Mouse (Mus musculus) brain, embryonic 18.5 days (tissue): ENCODE data around the gene Hyal3.
"Not testable (repeated sequence)": the region's sequence is repeated elsewhere in the genome, so short reads cannot be mapped to it uniquely, and the experiment has no call there.

ENCODE experiments used
- DNase-seq: peaks from one replicate; pipeline ENCODE4 v3.0.0-alpha.2; 2012; ENCODE audit warnings: low read depth, low spot score

Gene Hyal3

GRCm38 (mm10) chr9:107550491-107551116 lies 30.0 kb upstream of the Hyal3 start:
- DNase-seq = no peak

DNA sequence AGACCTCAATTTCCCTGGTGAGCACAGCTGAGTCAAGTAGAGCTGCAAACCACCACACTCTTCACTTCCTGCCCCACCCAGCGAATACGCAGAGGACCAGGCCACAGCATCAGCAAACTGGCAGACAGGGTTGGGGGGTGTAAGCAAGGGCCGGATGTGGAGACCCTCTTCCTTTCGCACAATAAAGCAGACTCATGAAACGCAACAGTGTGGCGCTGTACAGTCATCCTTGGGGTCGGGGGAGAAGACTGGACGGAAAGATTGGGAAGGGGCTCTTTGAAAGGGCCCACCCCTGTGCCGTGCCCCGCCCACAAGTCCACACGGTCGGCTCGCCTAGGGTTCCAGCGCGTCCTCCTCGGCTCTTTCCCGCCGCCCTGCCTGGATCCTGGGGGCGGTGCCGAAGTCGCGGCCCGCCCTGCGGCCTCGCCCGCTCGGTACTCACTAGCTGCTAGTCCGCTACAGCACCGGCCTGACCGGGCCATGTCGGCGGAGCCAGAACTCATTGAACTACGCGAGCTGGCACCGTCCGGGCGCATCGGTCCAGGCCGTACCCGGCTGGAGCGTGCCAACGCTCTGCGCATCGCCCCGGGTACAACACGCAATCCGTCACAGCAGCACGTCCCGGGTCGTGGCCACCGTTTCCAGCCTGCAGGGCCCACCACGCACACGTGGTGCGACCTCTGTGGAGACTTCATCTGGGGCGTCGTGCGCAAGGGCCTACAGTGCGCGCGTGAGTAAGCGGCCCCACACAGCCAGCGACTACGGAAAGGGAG lies 29.3 kb upstream of the Hyal3 start, which contains the start of gene Rassf1:
Gene Rassf1 (plus strand): TSS at position 439 of the 773 bp plus-strand sequence.
- DNase-seq = no peak

DNA sequence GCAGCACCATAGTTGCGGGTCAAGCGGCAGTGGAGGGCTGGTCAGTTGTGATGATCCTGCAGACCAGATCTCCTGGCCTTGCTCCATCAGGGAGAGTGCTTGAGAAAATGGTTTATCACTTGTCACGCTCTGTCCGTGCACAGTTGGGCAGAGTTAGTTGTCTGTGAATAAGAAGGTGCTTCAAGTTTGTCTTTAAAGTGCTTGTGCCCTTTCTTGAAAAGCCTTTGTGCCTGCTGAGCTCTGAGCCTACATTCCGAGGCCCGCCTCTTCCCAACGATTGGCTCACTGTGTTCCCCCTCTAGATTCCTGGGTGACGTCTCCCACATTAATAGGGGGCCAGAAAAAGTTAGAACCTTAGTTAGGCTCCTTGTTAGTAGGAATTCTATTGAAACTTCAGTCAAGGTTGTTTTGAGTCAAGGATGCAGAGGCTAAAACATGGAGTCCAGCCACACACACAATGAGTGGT lies 28.7 kb upstream of the Hyal3 start:
- no peak for DNase-seq

GRCm38 (mm10) chr9:107552690-107553393 lies 27.8 kb upstream of the Hyal3 start:
- no peak for DNase-seq

- no peak for DNase-seq
Measured at GRCm38 (mm10) chr9:107553541-107554318, 26.9 kb upstream of the Hyal3 start.

GRCm38 (mm10) chr9:107554319-107554825 lies 26.2 kb upstream of the Hyal3 start:
- DNase-seq = peak; percentile 97

DNA sequence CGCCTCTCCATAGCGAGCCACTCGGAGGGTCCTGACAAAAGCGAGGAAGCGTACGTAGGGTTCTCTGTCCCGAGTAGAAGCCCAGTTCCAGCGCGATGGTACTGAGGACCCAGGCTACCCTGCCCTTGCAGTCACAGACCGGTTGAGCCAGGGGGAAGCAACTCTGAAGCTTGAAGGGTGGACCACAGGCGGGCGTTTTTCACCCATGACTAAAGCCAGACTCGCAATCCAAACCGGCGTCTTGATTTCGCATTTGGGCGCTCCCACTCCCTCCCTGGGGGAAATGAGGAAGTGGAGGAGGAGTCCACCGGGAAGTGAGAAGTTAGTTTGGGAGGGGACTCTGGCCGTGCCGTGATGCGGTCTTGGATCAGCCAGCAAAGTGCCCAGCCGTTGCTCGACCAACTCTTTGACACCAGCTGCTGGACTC lies 25.6 kb upstream of the Hyal3 start:
- DNase-seq = no peak

DNA sequence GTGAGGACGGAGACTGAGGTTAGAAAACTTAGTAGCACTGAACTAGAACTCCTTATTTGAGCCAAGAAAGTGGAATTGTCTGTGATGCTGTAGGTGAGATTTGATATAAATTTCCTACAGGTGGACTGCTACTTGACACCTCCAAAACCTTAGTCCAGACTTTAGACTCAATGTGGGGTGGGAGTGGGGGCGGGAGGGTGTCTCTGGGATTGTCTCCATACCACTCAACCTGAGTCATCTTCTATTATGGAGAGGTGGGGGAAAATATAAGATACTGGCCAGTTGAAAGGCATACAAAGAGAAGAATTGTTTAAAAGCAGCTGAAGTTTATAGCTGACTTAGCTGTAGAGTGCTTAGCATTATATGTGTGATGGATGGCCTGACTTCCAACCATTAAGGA lies 24.9 kb upstream of the Hyal3 start:
- DNase-seq = no peak

- no peak for DNase-seq
Measured at GRCm38 (mm10) chr9:107556346-107556745, 24.3 kb upstream of the Hyal3 start.

- DNase-seq = peak; percentile 88
Measured at GRCm38 (mm10) chr9:107563029-107563581, 17.5 kb upstream of the Hyal3 start, which contains the start of gene Tusc2. TSS of gene Tusc2 (plus strand) at chr9:107563255.

DNA sequence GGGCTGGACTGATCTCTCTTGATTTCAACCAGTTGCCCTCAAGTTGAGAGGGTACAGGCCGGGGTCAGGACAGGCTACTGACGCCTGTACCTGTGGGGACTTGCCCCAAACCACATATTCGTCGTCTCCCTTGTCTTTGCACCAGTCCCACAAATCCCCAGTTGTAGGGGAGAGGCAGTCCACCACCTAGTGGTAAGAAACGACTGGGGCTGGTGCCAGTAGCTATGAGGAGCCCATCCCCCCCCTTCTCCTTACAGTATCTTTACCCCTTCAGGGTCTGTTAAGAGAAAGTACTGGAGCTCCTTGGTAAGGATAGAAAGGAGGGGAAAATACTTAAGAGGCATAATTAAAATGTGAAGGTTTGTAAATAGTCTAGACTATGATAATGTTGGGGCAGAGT lies 15.1 kb upstream of the Hyal3 start:
- DNase-seq = not testable (repeated sequence)

GRCm38 (mm10) chr9:107566041-107566709 lies 14.4 kb upstream of the Hyal3 start:
- DNase-seq = no peak

DNA sequence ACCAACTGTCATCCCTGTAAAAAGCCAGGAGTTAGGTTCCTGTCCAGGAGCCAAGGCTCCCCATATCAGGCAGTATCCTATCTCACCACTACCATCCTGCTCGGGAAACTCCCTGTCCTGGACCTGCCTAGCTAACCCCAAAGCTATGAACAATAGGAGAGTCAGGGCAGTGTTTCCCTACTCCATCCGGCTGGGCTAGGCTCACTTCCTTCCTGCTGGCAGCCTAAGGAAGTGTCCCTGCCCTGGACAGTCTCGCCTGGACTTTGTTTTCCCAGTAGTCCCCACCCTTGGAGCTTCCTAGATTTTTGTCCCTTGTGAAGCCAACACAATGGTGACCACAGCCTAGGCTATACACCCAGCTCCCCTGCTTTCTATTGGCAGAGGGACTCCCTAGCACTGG lies 13.8 kb upstream of the Hyal3 start:
- no peak for DNase-seq

GRCm38 (mm10) chr9:107567702-107568319 lies 12.8 kb upstream of the Hyal3 start, which contains the start of gene Hyal2:
TSS of gene Hyal2 (plus strand) at chr9:107567945.
- no peak for DNase-seq

DNA sequence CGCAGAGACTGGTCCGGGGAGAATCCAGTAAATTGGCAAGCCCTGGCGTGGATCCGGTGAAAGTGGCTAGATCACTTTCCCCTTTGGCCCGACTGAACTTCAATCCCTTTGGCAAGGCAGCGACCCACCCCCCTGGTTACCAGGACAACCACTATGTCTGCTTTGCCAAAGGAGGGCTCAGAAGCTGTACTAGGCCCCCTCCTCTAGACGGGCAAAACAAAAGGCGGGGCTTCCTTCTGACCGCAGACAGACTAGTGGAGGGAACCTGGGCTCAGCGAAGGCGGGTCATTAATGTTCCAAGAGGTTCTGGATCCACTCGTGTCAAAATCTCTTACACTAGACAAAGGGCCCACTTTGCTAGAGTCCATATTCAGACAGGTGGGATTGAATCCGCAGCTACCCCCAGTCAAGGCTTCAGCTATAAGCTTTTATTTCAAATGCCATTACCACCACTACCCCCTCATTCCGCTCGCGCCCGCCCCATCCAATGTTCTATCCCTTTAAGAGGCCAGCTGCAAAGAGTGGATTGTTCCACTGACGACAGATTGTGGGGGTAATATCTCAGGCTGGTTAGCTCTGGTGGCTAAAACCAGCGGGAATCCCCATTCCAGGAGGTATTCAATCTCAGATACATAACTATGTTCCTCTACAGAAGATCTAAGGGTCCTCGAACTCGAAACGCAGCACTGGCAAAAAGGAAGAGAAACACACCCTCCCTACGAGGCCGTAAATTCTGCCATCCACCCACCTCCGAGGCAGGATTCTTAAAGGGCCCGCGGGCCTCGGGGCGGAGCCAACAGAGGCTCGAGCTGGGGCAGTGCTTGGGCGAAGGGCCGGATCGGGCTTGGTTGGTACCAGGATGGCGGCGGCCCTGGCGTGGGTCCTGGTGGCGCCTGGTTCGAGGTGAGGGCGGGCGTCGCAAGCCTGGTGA lies 12.0 kb upstream of the Hyal3 start:
- DNase-seq = no peak

- no peak for DNase-seq
Measured at GRCm38 (mm10) chr9:107569270-107569669, 11.3 kb upstream of the Hyal3 start.

DNA sequence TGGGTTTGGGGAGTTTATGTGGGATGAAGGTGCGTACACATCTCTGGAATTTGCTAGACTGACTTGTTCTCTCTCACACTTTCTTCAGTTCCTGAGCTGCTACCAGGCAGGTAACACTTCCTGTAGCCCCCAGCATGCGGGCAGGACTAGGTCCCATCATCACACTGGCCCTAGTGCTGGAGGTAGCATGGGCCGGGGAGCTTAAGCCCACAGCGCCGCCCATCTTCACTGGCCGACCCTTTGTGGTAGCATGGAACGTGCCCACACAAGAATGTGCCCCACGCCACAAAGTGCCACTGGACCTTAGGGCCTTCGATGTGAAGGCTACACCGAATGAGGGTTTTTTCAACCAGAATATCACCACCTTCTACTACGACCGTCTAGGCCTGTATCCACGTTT lies 10.6 kb upstream of the Hyal3 start:
- no peak for DNase-seq

GRCm38 (mm10) chr9:107570845-107571244 lies 9.8 kb upstream of the Hyal3 start:
- no peak for DNase-seq
